Mouse (Mus musculus) cerebellum, adult 9-10 months (tissue): ENCODE measurements around the gene Rtn4rl1.

Source experiments
- DNase-seq: peaks from one replicate; pipeline ENCODE4 v3.0.0; 2022

The Rtn4rl1 gene

GRCm38 (mm10) chr11:75190905-75191441 lies 2.6 kb upstream of the Rtn4rl1 start, which contains the start of gene Dph1:
Dph1 (minus strand) TSS chr11:75191241.
- DNase-seq, result no peak

DNA sequence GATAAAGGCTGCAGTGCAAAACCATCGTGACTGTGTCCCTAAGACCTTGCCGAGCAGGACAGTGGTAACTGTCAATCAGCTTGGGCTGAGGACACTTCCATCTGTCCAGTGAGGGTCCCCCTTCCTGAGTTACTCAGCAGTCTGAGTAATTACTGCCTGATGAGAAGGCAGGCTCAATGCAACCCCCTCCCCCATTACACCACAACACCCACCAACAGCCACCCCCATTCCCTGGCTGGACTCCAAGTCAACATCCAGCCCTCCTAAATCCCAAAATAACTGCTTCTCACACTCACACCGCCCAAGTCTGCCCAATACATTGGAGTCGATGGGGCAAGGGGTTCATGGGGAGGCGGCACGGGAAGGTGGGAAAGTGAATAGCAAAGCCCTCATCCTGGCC lies 1.7 kb upstream of the Rtn4rl1 start:
- no peak for DNase-seq

DNA sequence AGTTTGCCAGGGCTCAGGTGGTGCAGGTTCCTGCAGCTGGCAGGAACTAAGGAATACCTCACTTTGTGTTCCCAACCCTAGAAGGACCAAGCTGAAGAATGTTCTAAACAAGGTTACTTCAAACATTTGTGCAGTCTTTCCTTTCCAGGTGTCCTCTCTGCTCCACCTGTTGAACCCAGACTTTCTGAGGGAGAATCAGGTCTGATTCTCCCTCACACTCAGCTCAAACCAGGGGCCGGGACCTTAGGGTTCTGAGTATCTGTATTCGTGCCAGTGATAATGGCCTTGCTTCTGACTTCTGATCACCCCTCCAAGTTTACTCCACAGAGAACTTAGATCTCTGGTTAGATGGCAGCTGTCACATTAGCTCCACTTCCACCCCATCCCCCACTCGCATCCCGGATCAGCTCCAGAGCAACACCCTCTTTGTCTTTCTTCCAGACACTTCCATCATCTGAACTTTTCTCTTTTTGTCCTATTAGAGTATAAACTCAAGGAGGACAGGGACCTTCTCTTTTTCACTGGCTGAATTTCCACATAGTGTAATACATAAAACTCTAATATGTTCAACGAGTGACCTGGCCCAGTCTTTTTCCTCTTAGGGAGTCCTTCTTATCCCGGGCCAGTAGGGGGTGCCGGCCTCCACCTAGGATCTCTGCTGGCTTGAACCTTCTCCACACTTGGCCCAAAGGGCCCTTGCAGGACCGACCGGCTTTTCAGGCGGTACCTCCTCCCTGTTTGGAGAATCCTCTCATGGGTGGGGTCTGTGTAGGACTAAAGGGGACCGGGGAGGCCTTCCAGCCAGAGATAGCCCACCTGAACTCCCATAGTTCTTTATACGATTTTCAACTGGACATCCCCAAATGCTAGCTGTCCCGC lies 1.0 kb upstream of the Rtn4rl1 start:
- DNase-seq, result peak; percentile 90

- DNase-seq, result peak; percentile 61
Measured at GRCm38 (mm10) chr11:75194121-75194849, 702 bp downstream of the Rtn4rl1 start.

GRCm38 (mm10) chr11:75194850-75195461 lies 1.4 kb downstream of the Rtn4rl1 start:
- peak; percentile 84 for DNase-seq

DNA sequence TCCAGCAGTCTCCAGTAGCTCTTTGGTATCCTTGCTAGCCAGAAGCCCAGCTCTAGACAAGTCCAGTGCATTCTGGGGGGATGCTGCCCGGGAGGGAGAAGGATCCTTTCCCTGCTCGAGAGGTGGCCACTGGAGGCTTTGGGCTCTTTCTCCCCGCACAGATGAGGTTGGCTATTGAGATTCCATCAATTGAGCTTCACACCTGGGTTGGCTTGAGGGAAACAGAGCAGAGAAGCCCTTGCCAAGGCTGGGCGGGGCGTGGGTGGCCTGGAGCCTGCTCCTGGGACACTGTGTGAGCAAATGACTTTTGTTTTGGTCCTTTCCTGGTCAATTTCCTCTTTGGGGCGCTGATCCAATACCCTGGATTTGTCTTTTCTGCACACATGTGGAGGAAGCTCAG lies 2.5 kb downstream of the Rtn4rl1 start:
- DNase-seq, result peak; percentile 72

GRCm38 (mm10) chr11:75197956-75198355 lies 4.4 kb downstream of the Rtn4rl1 start:
- DNase-seq, result no peak

GRCm38 (mm10) chr11:75198792-75199191 lies 5.2 kb downstream of the Rtn4rl1 start:
- DNase-seq, result peak; percentile 85

DNA sequence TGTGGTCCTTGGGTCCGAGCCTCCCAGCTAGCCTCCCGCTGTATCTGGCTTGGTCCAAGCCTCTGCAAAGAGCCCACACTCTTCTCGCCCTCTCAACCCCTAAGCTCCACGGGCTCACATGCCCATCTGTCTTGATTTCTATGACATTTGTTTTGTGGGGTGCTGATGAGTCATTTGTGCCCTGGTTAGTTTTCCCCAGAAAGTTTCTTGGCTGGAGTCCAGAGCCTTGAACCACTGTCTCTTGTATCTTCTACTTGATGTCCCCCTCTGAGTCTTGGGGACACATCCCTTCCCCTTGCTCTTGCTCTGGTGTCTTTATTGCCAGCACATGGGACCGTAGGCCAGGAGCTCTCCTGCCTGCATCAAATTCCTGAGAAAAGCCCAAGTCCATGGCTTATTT lies 6.4 kb downstream of the Rtn4rl1 start:
- DNase-seq, result peak; percentile 60

- DNase-seq, result no peak
Measured at GRCm38 (mm10) chr11:75200935-75201334, 7.4 kb downstream of the Rtn4rl1 start.

DNA sequence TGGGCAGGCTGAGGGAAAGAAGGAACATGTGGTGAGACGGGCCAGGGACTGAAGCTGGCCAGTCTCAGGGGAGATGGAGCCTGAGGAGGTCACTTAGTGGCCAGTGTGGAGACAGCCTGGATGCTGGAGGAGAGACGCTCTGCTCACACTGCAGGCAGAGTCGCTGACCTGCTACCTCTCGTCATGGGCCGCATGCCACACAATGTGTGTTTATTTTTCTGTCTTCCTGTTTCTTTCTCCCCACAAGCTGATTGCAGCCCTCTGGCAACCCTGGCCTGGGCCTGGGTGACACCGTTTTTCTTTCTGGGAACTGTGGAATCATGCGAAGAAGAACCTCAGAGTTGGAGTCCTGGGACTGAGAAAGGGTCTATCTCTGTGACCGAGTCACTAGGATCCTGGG lies 8.1 kb downstream of the Rtn4rl1 start:
- DNase-seq, result peak; percentile 52

DNA sequence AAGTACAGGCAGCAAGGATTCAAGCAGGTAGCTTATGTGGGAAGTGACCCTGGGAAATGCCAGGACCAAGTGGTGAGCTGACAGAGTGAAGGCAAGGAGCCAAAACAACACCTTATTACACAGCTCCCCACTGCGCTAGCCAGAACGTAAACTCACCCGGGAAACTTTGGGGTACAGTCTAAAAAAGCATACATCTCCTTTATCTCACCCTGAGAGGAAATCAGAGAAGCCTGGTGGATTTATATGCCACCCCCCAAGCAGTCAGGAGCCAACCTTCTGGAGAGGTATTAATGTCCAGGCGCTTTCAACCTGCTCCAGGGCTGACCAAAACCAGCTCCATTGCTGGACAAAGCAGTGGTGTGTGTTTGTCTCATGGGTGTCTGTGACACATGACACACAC lies 10.3 kb downstream of the Rtn4rl1 start:
- DNase-seq, result peak; percentile 69

GRCm38 (mm10) chr11:75204472-75204871 lies 10.9 kb downstream of the Rtn4rl1 start:
- DNase-seq, result no peak

- no peak for DNase-seq
Measured at GRCm38 (mm10) chr11:75206347-75206746, 12.8 kb downstream of the Rtn4rl1 start.

DNA sequence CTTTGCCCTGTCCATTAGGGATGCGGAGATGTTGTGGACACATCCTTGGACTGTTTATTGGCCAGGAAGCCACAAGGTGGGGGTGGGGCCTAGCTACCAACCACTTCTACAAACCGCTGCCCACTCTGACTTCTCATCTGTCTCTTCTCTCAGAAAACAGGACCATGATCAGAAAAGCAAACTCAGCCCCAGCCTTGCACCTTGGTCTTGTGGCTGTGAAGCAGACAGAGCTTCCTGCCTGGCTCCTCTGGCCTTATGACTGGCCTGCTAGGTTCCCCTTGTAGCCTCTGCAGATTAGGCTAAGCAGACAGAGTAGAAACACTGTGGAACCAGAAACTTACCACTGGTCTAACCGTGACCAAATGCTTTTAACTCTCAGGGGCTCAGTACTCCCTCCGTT lies 15.8 kb downstream of the Rtn4rl1 start:
- DNase-seq, result no peak

GRCm38 (mm10) chr11:75210093-75210492 lies 16.5 kb downstream of the Rtn4rl1 start:
- DNase-seq, result no peak

DNA sequence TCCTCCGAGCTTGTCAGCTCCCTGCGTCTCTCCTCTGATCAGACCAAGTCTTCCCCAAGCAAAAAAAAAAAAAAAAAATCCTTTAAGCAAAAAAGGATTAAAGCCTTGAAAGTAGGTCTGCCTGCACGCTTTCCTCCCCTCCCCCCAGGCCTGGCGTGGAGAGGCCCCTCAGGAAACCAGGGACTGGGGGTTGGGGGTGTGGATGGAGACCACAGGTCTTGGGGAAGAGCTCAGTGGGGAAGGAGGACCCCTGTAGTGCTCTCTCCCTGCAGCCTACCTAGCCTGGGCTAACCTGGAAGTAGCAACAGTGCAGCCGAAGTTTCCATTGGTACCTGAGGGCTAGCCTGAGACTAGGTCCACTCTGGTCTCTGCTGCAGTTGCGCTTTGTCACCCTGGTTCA lies 17.2 kb downstream of the Rtn4rl1 start:
- peak; percentile 60 for DNase-seq

- DNase-seq, result peak; percentile 79
Measured at GRCm38 (mm10) chr11:75212031-75212667, 18.6 kb downstream of the Rtn4rl1 start.

GRCm38 (mm10) chr11:75212876-75213275 lies 19.3 kb downstream of the Rtn4rl1 start:
- peak; percentile 71 for DNase-seq

- DNase-seq, result peak; percentile 77
Measured at GRCm38 (mm10) chr11:75213372-75214080, 19.9 kb downstream of the Rtn4rl1 start.

GRCm38 (mm10) chr11:75214081-75214950 lies 20.7 kb downstream of the Rtn4rl1 start:
- DNase-seq, result no peak
